ENCODE assay signal across 18 mouse cellular contexts in the genomic region with DNA sequence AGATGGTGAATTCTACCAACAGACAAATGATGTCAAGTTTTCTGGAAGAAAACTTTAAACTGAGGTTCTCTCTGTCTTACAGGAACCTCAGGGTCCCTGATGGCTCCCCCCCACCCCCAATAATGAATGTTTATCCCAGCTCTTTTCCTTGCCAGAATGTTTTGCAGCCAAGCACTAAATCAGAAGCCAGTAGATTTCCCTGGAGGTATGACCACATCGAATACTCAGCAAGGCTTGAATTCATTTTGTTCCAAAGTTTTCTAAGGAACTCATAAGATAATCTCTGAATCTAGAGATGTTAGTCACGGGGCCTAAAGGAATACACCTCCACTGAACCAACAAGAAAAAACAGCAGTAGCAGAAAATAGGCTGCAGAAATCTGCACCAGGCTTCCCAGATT. TPM values are rescaled to one million over a fixed set of nuclear protein-coding genes. Genes with fewer than 3 reads are reported as not detected.
DNase-seq lines count a peak whose midpoint lies in the region; ATAC-seq lines count a peak whose summit lies in the region.
"Had no signal": no experiment of that assay in that cellular context is flagged by ENCODE, and none has a peak within 500 bp of the region (broad histone marks: within the 10 kb centered on the region; RNA-seq: fewer than 3 reads in every experiment).

No protein-coding gene starts in this region.

- no peak overlapping the region for H3K4me3 ChIP-seq in intestine, embryonic 14.5 days (ENCODE audit: low read depth, low read length)
- H3K4me3 ChIP-seq in intestine, embryonic 16.5 days (ENCODE audit: low read length), result no peak overlapping the region
- no peak overlapping the region for H3K4me3 ChIP-seq in limb, embryonic 15.5 days
- H3K4me3 ChIP-seq: liver, embryonic 15.5 days; neural tube, embryonic 12.5 days had no signal

- H3K9ac ChIP-seq in intestine, embryonic 14.5 days (ENCODE audit: low read length), result no peak overlapping the region
- H3K9ac ChIP-seq in intestine, embryonic 16.5 days (ENCODE audit: low read depth, low read length), result no peak overlapping the region
- H3K9ac ChIP-seq in limb, embryonic 15.5 days, result no peak overlapping the region
- H3K9ac ChIP-seq: hindbrain, embryonic 14.5 days; liver, embryonic 15.5 days; neural tube, embryonic 12.5 days had no signal

- 0 out of 2 replicates have a peak overlapping the region, but pooled peaks have one; percentile 43 for H3K27ac ChIP-seq in intestine, embryonic 14.5 days (ENCODE audit: low read depth)
- no peak overlapping the region for H3K27ac ChIP-seq in intestine, embryonic 16.5 days (ENCODE audit: low read length)
- H3K27ac ChIP-seq in limb, embryonic 15.5 days, result peak overlapping the region; percentile 75
- H3K27ac ChIP-seq: hindbrain, embryonic 14.5 days; liver, embryonic 15.5 days; neural tube, embryonic 12.5 days had no signal

- no peak for ATAC-seq in intestine, embryonic 14.5 days (replicated peaks; ENCODE audit: low FRiP score, low TSS enrichment, low read depth)
- no peak for ATAC-seq in intestine, embryonic 16.5 days
- ATAC-seq in limb, embryonic 15.5 days (ENCODE audit: insufficient number of reproducible peaks, low FRiP score, low TSS enrichment, low read depth), result no peak; the same call in 1 of the 2 replicates
- ATAC-seq: activated CD4-positive, CD25-positive, alpha-beta regulatory T cell, adult 4 months; forebrain, embryonic 14.5 days had no signal

- WGBS in intestine, embryonic 14.5 days, result 54% methylated on average over 2 of the region's 2 CpGs
- 49% methylated on average over 2 of the region's 2 CpGs for WGBS in intestine, embryonic 16.5 days
- WGBS in limb, embryonic 15.5 days, result 35% methylated on average over 2 of the region's 2 CpGs

- H3K9me3 ChIP-seq in intestine, embryonic 14.5 days (ENCODE audit: control insufficient read depth, low read length), result no peaks in the 10 kb centered on the region
- H3K9me3 ChIP-seq in intestine, embryonic 16.5 days (ENCODE audit: control insufficient read depth, low read length), result no peaks in the 10 kb centered on the region
- H3K9me3 ChIP-seq in limb, embryonic 15.5 days, result no peaks in the 10 kb centered on the region
- H3K9me3 ChIP-seq: liver, embryonic 15.5 days; neural tube, embryonic 12.5 days had no signal

- DNase-seq in adrenal gland, postnatal 10 days, result peak; percentile 15
- DNase-seq in adrenal gland, adult 8-10 months, result no peak
- DNase-seq in intestine, embryonic 14.5 days (ENCODE audit: low spot score), result no peak
- DNase-seq in heart, adult 9 months (ENCODE audit: low spot score in 2 of 2), result peak; percentile 9 to 57
- DNase-seq in embryo, embryonic 11 days, result no peak
- no peak for DNase-seq in ovary, postnatal 14 days (ENCODE audit: low spot score)
- DNase-seq: cerebellum, postnatal 14 days; kidney, adult 8-10 months; left cerebral cortex, postnatal 4 days; lung, postnatal 14 days; thymus, adult 2 months had no signal

- H3K36me3 ChIP-seq in intestine, embryonic 14.5 days (ENCODE audit: control insufficient read depth, insufficient read depth, low read length), result no peaks in the 10 kb centered on the region
- no peaks in the 10 kb centered on the region for H3K36me3 ChIP-seq in intestine, embryonic 16.5 days (ENCODE audit: control insufficient read depth, insufficient read depth, low read length)
- H3K36me3 ChIP-seq in limb, embryonic 15.5 days, result no peaks in the 10 kb centered on the region
- H3K36me3 ChIP-seq: liver, embryonic 15.5 days; neural tube, embryonic 12.5 days had no signal

- no peak overlapping the region for H3K4me2 ChIP-seq in intestine, embryonic 14.5 days (ENCODE audit: low read length)
- H3K4me2 ChIP-seq in intestine, embryonic 16.5 days (ENCODE audit: low read depth, low read length), result no peak overlapping the region
- no peak overlapping the region for H3K4me2 ChIP-seq in limb, embryonic 15.5 days
- H3K4me2 ChIP-seq: hindbrain, embryonic 14.5 days; liver, embryonic 15.5 days; neural tube, embryonic 12.5 days had no signal

- H3K4me1 ChIP-seq in intestine, embryonic 14.5 days (replicated peaks; ENCODE audit: control insufficient read depth, insufficient read depth, low read length), result peaks cover 3% of the 10 kb centered on the region; the same call in 1 of the 2 replicates
- no peaks in the 10 kb centered on the region for H3K4me1 ChIP-seq in intestine, embryonic 16.5 days (ENCODE audit: control insufficient read depth, insufficient read depth, low read length)
- 0 out of 2 replicates have a peak, but pooled peaks cover 7% of the 10 kb centered on the region for H3K4me1 ChIP-seq in limb, embryonic 15.5 days
- H3K4me1 ChIP-seq: liver, embryonic 15.5 days; neural tube, embryonic 12.5 days had no signal

- no peaks in the 10 kb centered on the region for H3K27me3 ChIP-seq in intestine, embryonic 14.5 days (replicated peaks; ENCODE audit: control insufficient read depth, insufficient read depth, low read length)
- no peaks in the 10 kb centered on the region for H3K27me3 ChIP-seq in intestine, embryonic 16.5 days (replicated peaks; ENCODE audit: control insufficient read depth, insufficient read depth, low read length)
- no peaks in the 10 kb centered on the region for H3K27me3 ChIP-seq in limb, embryonic 15.5 days
- H3K27me3 ChIP-seq: liver, embryonic 15.5 days; neural tube, embryonic 12.5 days had no signal

RNA-seq across cellular contexts. Expression of a gene that starts 45.0 kb away (rescaled TPM):
- total RNA-seq in adrenal gland, postnatal 10 days (2021), result 10 to 100 TPM; 41.0 to 57.6 TPM
- total RNA-seq in adrenal gland, adult 8-10 months (2022), result 10 to 100 TPM; 35.7 to 66.3 (median 50.8) TPM
- polyA plus RNA-seq in intestine, embryonic 14.5 days (2014; fragmentation: Nextera tagmentation; extraction: Ambion mirVana), result 100 and 107 TPM in 2 replicates
- polyA plus RNA-seq in intestine, embryonic 16.5 days (2015; fragmentation: Nextera tagmentation; extraction: Ambion mirVana), result 72.9 and 77.8 TPM in 2 replicates
- 97.7 and 98.5 TPM in 2 replicates for polyA plus RNA-seq in limb, embryonic 15.5 days (2015; fragmentation: Nextera tagmentation; extraction: Ambion mirVana)

Comparison
In these comparisons a context has a peak if more than half of its experiments do, and no peak if none do; other contexts are left out.
1. DNase-seq: peak in adrenal gland, postnatal 10 days (single experiment) and heart, adult 9 months (2 of 2); none in adrenal gland, adult 8-10 months (single experiment), intestine, embryonic 14.5 days (single experiment), embryo, embryonic 11 days (single experiment) and ovary, postnatal 14 days (single experiment).